Mouse (Mus musculus) brain, embryonic 14.5 days (tissue): ENCODE data around the gene Olfr744.
"Not testable (repeated sequence)": the region's sequence is repeated elsewhere in the genome, so short reads cannot be mapped to it uniquely, and the experiment has no call there.

ENCODE experiments used
- CTCF ChIP-seq: fragments of 200-500 bp; IDR thresholded peaks from 2 replicates; pipeline ENCODE4 v1.5.1; 2012; ENCODE audit warnings: inconsistent platforms, mild to moderate bottlenecking, moderate library complexity, borderline replicate concordance; ENCODE audit not compliant: insufficient read depth, insufficient read length; ENCODE audit errors: extremely low read depth
- POLR2A ChIP-seq: fragments of 200-500 bp; IDR thresholded peaks from 2 replicates; pipeline ENCODE4 v1.6.1; 2012; ENCODE audit warnings: mild to moderate bottlenecking, inconsistent platforms, borderline replicate concordance; ENCODE audit not compliant: poor library complexity, insufficient read depth, insufficient read length, severe bottlenecking; ENCODE audit errors: extremely low read depth

DNA sequence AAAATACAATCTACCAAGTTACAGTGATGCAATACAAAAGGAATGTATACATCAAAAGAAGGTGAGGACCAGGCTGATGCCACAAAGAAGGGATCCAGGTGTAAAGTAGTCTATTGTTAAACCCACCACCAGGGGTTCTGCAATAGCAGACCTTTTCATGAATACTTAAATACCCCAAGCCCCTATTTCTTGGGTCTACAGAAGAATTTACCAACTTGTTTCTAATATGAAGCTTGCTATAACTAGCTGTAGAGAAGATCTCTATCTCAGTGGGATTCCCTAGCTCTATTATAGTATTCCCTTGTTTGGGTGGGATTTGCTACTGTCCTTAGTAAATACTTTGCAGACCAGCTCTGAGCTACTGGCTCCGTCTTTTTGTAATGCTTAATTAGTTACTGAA is 41.6 kb upstream of the Olfr744 start:
- TF ChIP-seq CTCF, POLR2A: not testable (repeated sequence)
